Mouse (Mus musculus): Measurements from ENCODE around the gene Fgfr2.

- TF ChIP-seq CTCF (IDR thresholded peaks at IDR 0.05; ENCODE audit: control insufficient read depth, insufficient read depth, insufficient read length) (no peak), MAX (IDR thresholded peaks at IDR 0.05) (no peak)
These were observed 522.2 kb downstream of the Fgfr2 start for GRCm38 (mm10) chr7:132600926-132601325.
